Mouse (Mus musculus) embryonic facial prominence, embryonic 10.5 days (tissue): ENCODE data around the gene Tcn2. TPM values are rescaled to one million over a fixed set of nuclear protein-coding genes. Genes with fewer than 3 reads are reported as not detected.

Source experiments
- DNase-seq: peaks from one replicate; pipeline ENCODE4 v3.0.0-alpha.2; 2017; ENCODE audit warnings: low spot score
- H3K27ac ChIP-seq: fragments of 300-500 bp; sonication (generic); replicated peaks from 2 replicates; pipeline ENCODE4 v1.5.1; 2016; ENCODE audit warnings: mild to moderate bottlenecking
- H3K27me3 ChIP-seq: fragments of 300-500 bp; sonication (generic); replicated peaks from 2 replicates; pipeline ENCODE4 v1.6.1; 2016; ENCODE audit warnings: low read depth, mild to moderate bottlenecking; ENCODE audit not compliant: poor library complexity, severe bottlenecking
- H3K36me3 ChIP-seq: fragments of 300-500 bp; sonication (generic); replicated peaks from 2 replicates; pipeline ENCODE4 v1.6.1; 2016; ENCODE audit warnings: mild to moderate bottlenecking, moderate library complexity
- H3K4me1 ChIP-seq: fragments of 300-500 bp; sonication (generic); 2 replicates; pipeline ENCODE4 v1.6.1; 2016
- H3K4me3 ChIP-seq: fragments of 300-500 bp; sonication (generic); 2 replicates; pipeline ENCODE4 v1.5.1; 2016; ENCODE audit warnings: mild to moderate bottlenecking, moderate library complexity
- H3K9me3 ChIP-seq: fragments of 300-500 bp; sonication (generic); 2 replicates; pipeline ENCODE4 v1.6.1; 2016; ENCODE audit warnings: mild to moderate bottlenecking
- WGBS: fragments of 180-500 bp; shearing (Covaris S2); methylation state at CpG from one replicate; pipeline ENCODE4 v1.1.7; 2016; 5-methylcytosine and 5-hydroxymethylcytosine counted together
- polyA plus RNA-seq: library from polyadenylated mRNA; unstranded; fragments of >200 nt; fragmentation: Nextera tagmentation; extraction: Ambion mirVana; gene quantifications from 2 replicates; pipeline ENCODE4 v1.2.1, GENCODE M21; 2016

The Tcn2 gene
- polyA plus RNA-seq = 23.7 and 23.9 TPM in 2 replicates

DNA sequence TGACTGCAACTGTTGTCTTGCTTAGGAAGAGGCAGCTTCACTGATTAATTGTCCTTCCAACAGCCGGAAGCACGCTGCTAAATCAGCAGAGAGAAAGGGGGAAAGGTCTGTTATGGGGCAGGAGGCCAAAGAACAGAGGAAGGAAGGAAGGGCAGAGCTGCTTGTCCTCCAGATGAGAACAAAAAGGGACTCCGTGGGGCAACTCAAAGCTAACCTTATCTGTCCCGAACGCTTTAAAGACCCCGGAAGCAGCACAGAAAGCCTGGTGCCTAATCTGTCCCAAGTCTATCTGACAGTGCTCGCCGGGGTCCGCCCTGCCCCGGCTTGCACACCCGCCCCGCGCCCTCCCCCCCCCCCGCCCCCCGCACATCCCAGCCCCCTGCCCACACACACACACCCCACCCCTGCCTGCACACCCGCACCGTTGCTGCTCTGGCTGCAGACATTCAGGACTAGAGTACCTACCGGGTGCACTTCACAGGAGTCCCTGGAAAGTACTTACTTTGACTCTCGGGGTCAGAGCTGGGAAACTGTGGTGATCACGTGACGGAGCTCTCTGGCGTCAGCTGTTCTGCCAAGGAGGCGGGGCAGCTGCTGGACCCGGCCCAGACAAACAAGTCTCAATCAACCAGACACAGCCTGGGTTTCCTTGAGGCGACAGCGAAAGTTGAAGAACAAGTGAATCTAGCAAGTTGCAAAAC is at the start of gene Tcn2:
Tcn2 (minus strand) TSS at position 649 of the 701 bp plus-strand sequence.
- DNase-seq = peak; percentile 86
- Histone ChIP-seq H3K36me3 (peaks cover 8% of the 10 kb centered on the region; the same call in 1 of the 2 replicates), H3K27me3 (no peaks in the 10 kb centered on the region), H3K27ac (peak within 1 kb of the TSS; percentile 84), H3K4me3 (peak within 1 kb of the TSS; percentile 73), H3K4me1 (peaks cover 21% of the 10 kb centered on the region), H3K9me3 (no peaks in the 10 kb centered on the region)
- WGBS = under 1% methylated on average over 23 of the region's 26 CpGs

DNA sequence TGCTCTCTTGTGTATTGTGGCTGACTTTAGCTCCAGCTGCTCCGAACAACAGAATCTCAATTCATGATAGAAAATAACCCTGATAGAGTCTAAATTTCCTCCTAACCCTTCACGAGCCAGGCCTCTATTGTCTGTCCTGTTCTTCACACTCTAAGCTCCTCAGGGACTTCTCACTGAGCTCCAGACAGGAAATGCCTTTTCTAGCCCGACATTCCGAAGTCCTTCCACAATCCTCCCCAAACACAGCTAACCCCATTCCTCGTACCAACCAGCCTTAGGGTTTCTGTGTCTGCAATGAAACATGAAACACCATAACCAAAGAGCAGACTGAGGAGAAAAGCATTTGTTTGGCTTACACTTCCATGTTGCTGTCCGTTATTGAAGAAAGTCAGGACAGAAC is 49.6 kb upstream of the Tcn2 start:
- H3K36me3 ChIP-seq = peaks cover 52% of the 10 kb centered on the region

DNA sequence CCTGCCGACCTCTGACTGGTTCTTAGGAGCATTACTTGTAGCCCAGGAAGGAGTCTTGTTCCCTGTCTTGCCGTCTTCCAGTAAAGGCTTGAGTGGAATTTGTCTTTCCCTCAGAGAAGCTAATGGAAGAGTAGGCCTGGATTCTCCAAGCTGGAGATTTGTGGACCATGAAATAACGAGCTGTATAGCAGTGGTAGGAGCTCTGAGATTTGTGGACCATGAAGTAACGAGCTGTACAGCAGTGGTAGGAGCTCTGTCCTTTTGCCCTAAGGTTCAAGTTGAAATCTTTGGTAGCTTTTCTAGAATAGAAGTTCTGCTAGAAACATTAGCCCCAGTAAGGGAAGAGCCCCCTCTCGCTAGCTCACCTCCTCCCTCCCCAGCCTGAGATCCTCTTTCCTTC is 46.5 kb upstream of the Tcn2 start:
- no peak overlapping the region for H3K27ac ChIP-seq
- WGBS = 91% methylated on average over 5 of the region's 5 CpGs
- peaks cover 83% of the 10 kb centered on the region for H3K36me3 ChIP-seq
- peaks cover 12% of the 10 kb centered on the region for H3K27me3 ChIP-seq
- no peak for DNase-seq
- peaks cover 19% of the 10 kb centered on the region for H3K4me1 ChIP-seq
- no peak overlapping the region for H3K4me3 ChIP-seq
- no peaks in the 10 kb centered on the region for H3K9me3 ChIP-seq

More for the DNA sequence above, 49.6 kb upstream of the Tcn2 start:
- no peak for DNase-seq
- Histone ChIP-seq H3K27me3 (peaks cover 26% of the 10 kb centered on the region), H3K9me3 (no peaks in the 10 kb centered on the region), H3K4me1 (peaks cover 34% of the 10 kb centered on the region), H3K27ac (no peak overlapping the region), H3K4me3 (no peak overlapping the region)
- WGBS = 53% methylated on average over 6 of the region's 6 CpGs

DNA sequence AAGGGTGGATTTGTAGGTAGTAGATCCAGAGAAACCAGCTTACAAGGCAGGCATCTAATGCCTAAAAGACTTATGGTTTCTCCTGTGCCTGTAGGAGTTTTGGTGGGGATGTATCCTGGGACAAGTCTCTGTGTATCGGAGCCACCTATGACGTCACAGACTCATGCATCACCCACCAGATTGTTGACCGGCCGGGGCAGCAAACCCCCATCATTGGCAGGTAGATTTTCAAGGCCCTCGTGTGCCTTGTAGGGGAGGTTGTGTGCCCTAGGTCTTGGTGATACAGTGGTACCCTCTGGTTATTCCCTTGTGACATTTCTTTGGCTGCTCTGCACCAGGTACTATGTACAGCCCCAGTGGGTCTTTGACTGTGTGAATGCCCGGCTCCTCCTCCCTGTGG is 44.7 kb upstream of the Tcn2 start, which contains the start of gene 4930556J24Rik:
4930556J24Rik (minus strand) TSS at position 101 of the 400 bp plus-strand sequence.
- no peaks in the 10 kb centered on the region for H3K27me3 ChIP-seq
- DNase-seq = no peak
- no peaks in the 10 kb centered on the region for H3K9me3 ChIP-seq
- H3K27ac ChIP-seq = no peak within 1 kb of the TSS
- WGBS = 93% methylated on average over 6 of the region's 6 CpGs
- H3K4me3 ChIP-seq = no peak within 1 kb of the TSS
- peaks cover 100% of the 10 kb centered on the region for H3K36me3 ChIP-seq
- H3K4me1 ChIP-seq = peaks cover 2% of the 10 kb centered on the region; the same call in 1 of the 2 replicates

DNA sequence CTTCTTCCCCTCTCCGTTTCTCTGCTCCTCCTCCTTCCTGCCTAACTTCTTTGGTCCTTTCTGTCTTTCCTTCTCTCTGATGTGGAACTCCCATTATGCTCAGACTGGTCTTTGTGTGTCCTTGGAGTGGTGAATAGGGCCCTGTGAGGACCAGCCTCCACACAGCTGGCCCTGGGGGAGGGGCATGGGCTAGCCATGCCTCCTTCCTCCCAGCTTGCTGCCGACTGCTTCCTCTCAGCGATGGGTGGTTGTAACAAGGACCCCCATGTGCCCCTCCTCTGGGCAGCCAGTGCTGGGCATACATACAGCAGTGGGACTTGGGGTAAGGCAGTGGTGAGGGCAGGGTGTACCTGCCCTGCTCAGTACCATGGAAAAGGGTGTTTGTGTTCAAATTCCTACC is 42.4 kb upstream of the Tcn2 start:
- Histone ChIP-seq H3K4me1 (no peaks in the 10 kb centered on the region), H3K36me3 (peaks cover 100% of the 10 kb centered on the region), H3K27ac (no peak overlapping the region), H3K4me3 (no peak overlapping the region), H3K27me3 (no peaks in the 10 kb centered on the region), H3K9me3 (no peaks in the 10 kb centered on the region)
- WGBS = 50% methylated on average over 3 of the region's 3 CpGs
- no peak for DNase-seq

DNA sequence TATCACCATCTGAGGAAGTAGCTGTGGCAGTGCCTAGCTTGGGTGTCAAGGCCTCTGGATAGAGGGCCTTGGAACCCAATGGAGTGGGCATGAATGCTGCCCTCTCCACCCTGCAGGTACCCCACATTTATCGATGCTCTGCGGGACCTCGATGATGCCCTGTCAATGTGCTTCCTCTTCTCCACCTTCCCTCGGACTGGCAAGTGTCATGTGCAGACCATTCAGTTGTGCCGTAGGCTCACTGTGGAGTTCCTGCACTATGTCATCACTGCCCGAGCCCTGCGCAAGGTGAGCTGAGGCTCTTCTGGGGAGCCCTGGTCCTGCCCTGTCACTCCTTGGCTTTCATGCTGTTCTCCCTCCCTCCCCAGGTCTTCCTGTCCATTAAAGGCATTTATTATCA is 41.1 kb upstream of the Tcn2 start:
- WGBS = 93% methylated on average over 7 of the region's 7 CpGs

DNA sequence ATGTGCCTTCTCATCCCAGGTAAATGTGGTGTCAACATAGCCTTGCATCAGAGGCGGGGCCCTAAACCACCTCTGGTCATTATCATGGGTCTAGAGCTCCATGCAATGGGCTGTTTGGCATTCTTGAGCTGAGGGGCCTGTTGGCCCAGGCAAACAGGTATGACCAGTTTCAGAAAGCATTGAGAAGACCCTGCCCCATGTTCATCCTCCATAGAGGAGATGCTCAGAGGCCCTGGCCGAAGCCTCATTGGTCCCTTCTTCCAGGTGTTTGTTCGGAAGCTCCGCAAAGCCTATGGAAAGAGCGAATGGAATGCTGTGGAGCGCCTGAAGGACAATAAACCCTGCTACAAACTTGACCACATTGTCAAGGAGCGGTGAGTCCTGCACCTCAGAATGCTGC is 38.4 kb upstream of the Tcn2 start:
- Histone ChIP-seq H3K27me3 (no peaks in the 10 kb centered on the region), H3K27ac (no peak overlapping the region), H3K4me3 (no peak overlapping the region), H3K4me1 (peaks cover 8% of the 10 kb centered on the region), H3K9me3 (no peaks in the 10 kb centered on the region), H3K36me3 (peaks cover 88% of the 10 kb centered on the region)
- 97% methylated on average over 7 of the region's 7 CpGs for WGBS
- no peak for DNase-seq

More for the DNA sequence above, 41.1 kb upstream of the Tcn2 start:
- no peak for DNase-seq
- Histone ChIP-seq H3K27me3 (no peaks in the 10 kb centered on the region), H3K36me3 (peaks cover 100% of the 10 kb centered on the region), H3K4me3 (no peak overlapping the region), H3K27ac (no peak overlapping the region), H3K4me1 (no peaks in the 10 kb centered on the region), H3K9me3 (no peaks in the 10 kb centered on the region)

DNA sequence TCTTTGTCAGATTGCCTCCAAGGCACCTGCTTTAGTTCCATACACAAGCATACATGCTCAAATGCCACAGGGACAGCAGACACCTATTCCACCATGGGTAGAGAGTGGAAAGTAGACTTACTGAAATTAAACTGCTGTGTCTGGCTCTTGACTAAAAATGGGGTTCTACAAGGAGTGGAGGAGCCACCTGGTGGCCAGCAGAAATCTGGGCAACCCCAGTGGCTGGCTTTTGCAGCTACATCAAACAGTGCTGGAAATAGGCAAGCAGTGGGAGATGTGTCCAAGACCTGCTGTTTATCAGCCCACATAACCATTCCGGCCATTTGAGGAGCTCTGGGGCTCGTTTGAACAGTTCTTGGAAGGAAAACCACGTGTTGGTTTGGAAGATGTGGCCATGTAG is 37.9 kb upstream of the Tcn2 start:
- Histone ChIP-seq H3K9me3 (no peaks in the 10 kb centered on the region), H3K27ac (no peak overlapping the region), H3K4me3 (no peak overlapping the region), H3K4me1 (peaks cover 14% of the 10 kb centered on the region), H3K27me3 (no peaks in the 10 kb centered on the region), H3K36me3 (peaks cover 82% of the 10 kb centered on the region)
- WGBS = 88% methylated on average over 3 of the region's 3 CpGs
- DNase-seq = no peak

DNA sequence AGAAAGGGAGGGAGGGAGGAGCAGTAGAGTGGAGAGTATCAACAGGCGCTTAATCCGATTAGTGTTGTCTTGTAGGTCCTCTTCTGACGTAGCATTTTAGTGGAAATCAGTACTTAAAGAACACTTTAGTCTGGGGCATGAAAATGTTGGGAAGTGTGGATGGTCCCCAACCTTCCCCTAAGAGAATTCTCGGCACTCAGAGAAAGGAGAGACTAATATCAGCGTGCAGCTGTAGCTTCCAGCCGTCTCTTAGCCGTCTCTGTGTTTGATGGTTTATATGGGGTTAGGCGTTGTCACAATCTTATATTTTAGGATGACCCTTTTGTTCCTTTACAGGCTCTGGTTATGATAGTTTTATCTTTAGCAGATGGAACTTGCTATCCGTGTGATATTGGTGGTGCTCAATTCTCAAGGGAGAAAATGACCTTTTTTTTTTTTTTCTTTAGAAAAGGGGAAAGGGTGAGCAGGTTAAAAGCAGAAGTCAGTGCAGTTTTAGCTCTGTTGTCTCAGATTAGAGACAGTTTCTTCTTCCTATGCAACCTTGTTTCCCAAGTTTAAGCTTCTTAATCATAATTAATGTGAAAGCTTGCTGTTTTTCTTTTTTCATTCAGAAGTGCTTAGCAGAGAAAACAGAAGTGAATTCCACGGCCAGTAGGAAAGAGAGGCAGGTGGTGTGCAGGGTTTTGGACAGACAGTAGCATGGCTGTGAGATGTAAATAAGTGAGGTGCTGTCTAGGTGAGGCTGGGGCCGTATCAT is 32.6 kb upstream of the Tcn2 start:
- peak overlapping the region; percentile 90 for H3K27ac ChIP-seq
- H3K27me3 ChIP-seq = no peaks in the 10 kb centered on the region
- no peak for DNase-seq
- H3K9me3 ChIP-seq = no peaks in the 10 kb centered on the region
- 16% methylated on average over 11 of the region's 11 CpGs for WGBS
- peaks cover 19% of the 10 kb centered on the region for H3K4me1 ChIP-seq
- peak overlapping the region; percentile 85 for H3K4me3 ChIP-seq
- peaks cover 30% of the 10 kb centered on the region for H3K36me3 ChIP-seq

DNA sequence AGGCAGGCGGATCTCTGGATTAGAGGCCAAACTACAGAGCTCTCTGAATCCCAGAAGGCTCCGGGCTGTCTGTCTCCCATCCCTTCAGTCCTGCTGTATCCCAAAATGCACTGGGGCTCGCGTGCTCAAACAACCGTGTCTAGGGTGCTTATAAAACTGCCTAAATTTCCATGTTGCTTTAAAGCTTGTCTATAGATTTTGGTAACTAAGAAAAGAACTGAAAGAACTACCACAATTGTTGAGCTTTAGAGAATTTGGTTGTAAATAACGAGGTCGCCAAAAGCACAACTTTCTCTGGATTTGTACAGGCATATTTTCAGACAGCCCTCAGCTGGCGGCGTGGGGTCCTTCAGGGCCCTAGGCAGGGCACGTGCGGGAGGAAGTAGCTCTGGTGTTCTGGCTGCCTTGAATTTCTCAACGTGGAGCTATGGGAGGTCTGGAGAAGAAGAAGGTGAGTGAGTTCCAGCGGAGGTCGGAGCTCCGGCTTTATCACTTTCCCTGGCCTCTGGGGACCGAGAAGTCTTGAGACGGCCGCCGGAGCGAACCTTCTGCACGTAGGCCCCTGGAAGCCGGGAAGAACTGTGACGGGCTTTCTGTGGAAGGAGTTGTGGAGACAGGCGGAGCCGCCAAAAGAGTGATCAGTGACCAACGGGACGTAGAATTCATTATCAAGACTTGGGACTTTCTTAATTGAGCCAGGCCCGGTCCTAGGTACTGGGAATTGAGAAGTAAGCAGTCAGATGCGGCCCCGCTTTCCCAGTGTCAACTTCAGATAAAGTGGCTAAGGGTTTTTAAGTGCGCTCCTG is 31.9 kb upstream of the Tcn2 start, which contains the start of gene Pes1:
Pes1 (plus strand) TSS at position 366 of the 806 bp plus-strand sequence.
- Histone ChIP-seq H3K4me1 (peaks cover 19% of the 10 kb centered on the region), H3K36me3 (peaks cover 22% of the 10 kb centered on the region), H3K4me3 (peak within 1 kb of the TSS; percentile 85), H3K27me3 (no peaks in the 10 kb centered on the region), H3K9me3 (no peaks in the 10 kb centered on the region), H3K27ac (peak within 1 kb of the TSS; percentile 90)
- WGBS = 1% methylated on average over 31 of the region's 31 CpGs
- DNase-seq = peak; percentile 80

DNA sequence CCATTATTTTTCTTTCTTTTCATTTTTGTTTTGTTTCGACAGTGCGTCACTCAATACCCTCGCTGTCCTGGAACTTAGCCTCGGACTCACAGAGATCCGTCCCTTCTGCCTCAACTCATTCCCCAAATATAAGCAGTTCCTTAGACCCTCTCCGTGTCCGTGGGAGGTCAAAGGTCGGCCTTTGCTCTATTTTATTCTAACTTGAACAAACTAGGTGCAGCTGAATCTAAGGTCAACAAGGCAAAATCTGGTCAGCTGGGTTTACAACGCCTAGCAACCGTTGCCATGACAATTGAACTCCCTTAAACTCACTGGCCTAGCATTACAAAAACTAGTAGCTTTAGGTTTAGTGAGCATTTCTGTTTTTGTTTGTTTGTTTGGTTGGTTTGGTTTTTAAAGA is 31.2 kb upstream of the Tcn2 start:
- Histone ChIP-seq H3K36me3 (peaks cover 16% of the 10 kb centered on the region), H3K4me1 (peaks cover 19% of the 10 kb centered on the region), H3K4me3 (peak overlapping the region; percentile 85), H3K27me3 (no peaks in the 10 kb centered on the region), H3K27ac (peak overlapping the region; percentile 90), H3K9me3 (no peaks in the 10 kb centered on the region)
- DNase-seq = no peak
- 83% methylated on average over 10 of the region's 10 CpGs for WGBS

DNA sequence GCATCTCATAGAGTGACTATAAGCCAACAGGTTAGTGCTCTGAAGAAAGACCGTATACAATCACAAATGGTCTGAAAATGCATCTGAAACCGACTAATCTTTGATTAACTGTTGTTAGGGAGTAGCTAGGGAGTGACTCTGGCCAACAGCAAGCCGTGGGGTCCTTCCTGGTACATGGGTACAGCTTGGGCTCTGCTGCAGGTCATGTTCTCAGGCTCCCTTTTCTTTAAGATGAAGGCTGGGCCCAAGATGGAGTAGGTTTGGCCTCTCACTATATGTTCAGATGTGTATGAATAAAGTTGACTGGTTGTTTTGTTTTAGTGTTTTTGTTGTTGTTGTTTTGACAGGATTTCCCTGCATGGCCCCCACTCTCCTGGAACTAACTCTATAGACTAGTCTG is 29.8 kb upstream of the Tcn2 start:
- Histone ChIP-seq H3K27me3 (no peaks in the 10 kb centered on the region), H3K9me3 (no peaks in the 10 kb centered on the region), H3K4me1 (peaks cover 19% of the 10 kb centered on the region), H3K4me3 (no peak overlapping the region), H3K36me3 (peaks cover 7% of the 10 kb centered on the region), H3K27ac (no peak overlapping the region)
- DNase-seq = no peak
- WGBS = 72% methylated on average over 3 of the region's 3 CpGs
